Mouse (Mus musculus) MEL (cell line): ENCODE results near the gene Galns.

Experiments
- CHD1 ChIP-seq: IDR thresholded peaks from 2 replicates; pipeline ENCODE4 v1.6.1; 2012; ENCODE audit warnings: low read depth, mild to moderate bottlenecking, inconsistent platforms, low read length, improper control_type of control experiment
- CTCF ChIP-seq, 3 experiments: IDR thresholded peaks in 2 of 3; conservative IDR thresholded peaks in 1 of 3; 2 replicates each; pipeline ENCODE4 v1.5.1; 2011 to 2012; ENCODE audit warnings: low read length in 3 of 3, low read depth in 2 of 3, mild to moderate bottlenecking in 2 of 3, improper control_type of control experiment in 1 of 3, inconsistent platforms in 1 of 3, mixed read lengths in 1 of 3, moderate library complexity in 1 of 3; ENCODE audit not compliant: control insufficient read depth in 1 of 3, insufficient read depth in 1 of 3, poor library complexity in 1 of 3, severe bottlenecking in 1 of 3
- E2F4 ChIP-seq: IDR thresholded peaks from 2 replicates; pipeline ENCODE4 v1.6.1; 2011; ENCODE audit warnings: low read depth, low read length, improper control_type of control experiment, borderline replicate concordance
- ETS1 ChIP-seq: IDR thresholded peaks from 2 replicates; pipeline ENCODE4 v1.6.1; 2012; ENCODE audit warnings: low read depth, mild to moderate bottlenecking, inconsistent platforms, low read length, improper control_type of control experiment, moderate library complexity
- MAFK ChIP-seq: IDR thresholded peaks from 2 replicates; pipeline ENCODE4 v1.6.1; 2011; ENCODE audit warnings: low read depth, mild to moderate bottlenecking, low read length, improper control_type of control experiment, borderline replicate concordance
- POLR2A ChIP-seq, 2 experiments: IDR thresholded peaks; 2 replicates each; pipeline ENCODE4 v1.6.1; 2011 to 2012; ENCODE audit warnings: low read length in 2 of 2, mild to moderate bottlenecking in 2 of 2, control low read depth in 1 of 2, improper control_type of control experiment in 1 of 2, low read depth in 1 of 2, moderate library complexity in 1 of 2; ENCODE audit not compliant: control insufficient read depth in 1 of 2, insufficient read depth in 1 of 2, poor library complexity in 1 of 2
- POLR2AphosphoS5 ChIP-seq: IDR thresholded peaks from 2 replicates; pipeline ENCODE4 v1.6.1; 2012; ENCODE audit warnings: low read depth, borderline replicate concordance, mild to moderate bottlenecking, inconsistent platforms, low read length, moderate library complexity, mixed read lengths
- RAD21 ChIP-seq: IDR thresholded peaks from 2 replicates; pipeline ENCODE4 v1.6.1; 2011; ENCODE audit warnings: mild to moderate bottlenecking, low read depth, low read length, improper control_type of control experiment
- RCOR1 ChIP-seq: IDR thresholded peaks from 2 replicates; pipeline ENCODE4 v1.6.1; 2012; ENCODE audit warnings: low read depth, mild to moderate bottlenecking, inconsistent platforms, low read length, improper control_type of control experiment
- TCF12 ChIP-seq: IDR thresholded peaks from 2 replicates; pipeline ENCODE4 v1.6.1; 2014; ENCODE audit warnings: low read depth, mild to moderate bottlenecking, inconsistent platforms, low read length, improper control_type of control experiment, moderate library complexity
- ZNF384 ChIP-seq: IDR thresholded peaks from 2 replicates; pipeline ENCODE4 v1.6.1; 2012; ENCODE audit warnings: low read depth, mild to moderate bottlenecking, inconsistent platforms, low read length, improper control_type of control experiment

GRCm38 (mm10) chr8:122561199-122561598, 50.1 kb downstream of the Galns start:
- TF ChIP-seq RAD21 (no peak), CTCF (IDR thresholded peaks at IDR 0.05 in 2 of 3, conservative IDR thresholded peaks at IDR 0.05 in 1 of 3; ENCODE audit: control insufficient read depth in 1 of 3, insufficient read depth in 1 of 3, low read depth in 2 of 3, low read length in 3 of 3, poor library complexity in 1 of 3, severe bottlenecking in 1 of 3) (no peak), E2F4 (no peak), POLR2A (IDR thresholded peaks at IDR 0.05; ENCODE audit: control insufficient read depth in 1 of 2, insufficient read depth in 1 of 2, low read depth in 1 of 2, low read length in 2 of 2, poor library complexity in 1 of 2) (no peak), ZNF384 (no peak), ETS1 (no peak), MAFK (no peak), RCOR1 (no peak), POLR2AphosphoS5 (no peak), TCF12 (no peak), CHD1 (no peak)
